Mouse (Mus musculus) midbrain, embryonic 11.5 days (tissue): ENCODE measurements around the gene Soat2. TPM values are rescaled to one million over a fixed set of nuclear protein-coding genes. Genes with fewer than 3 reads are reported as not detected.

Experiments used
- ATAC-seq: fragments of 200-750 bp; cut with Nextera tagmentation; 2 replicates; pipeline ENCODE4 v1.8.0; 2017; ENCODE audit warnings: moderate TSS enrichment, moderate library complexity; ENCODE audit not compliant: low FRiP score
- DNase-seq: peaks from one replicate; pipeline ENCODE4 v3.0.0; 2015; ENCODE audit warnings: low spot score; ENCODE audit errors: missing footprints
- H3K27ac ChIP-seq: fragments of 300-500 bp; sonication (generic); 2 replicates; pipeline ENCODE4 v1.5.1; 2014; ENCODE audit warnings: low read depth, low read length
- H3K27me3 ChIP-seq: fragments of 300-500 bp; sonication (generic); 2 replicates; pipeline ENCODE4 v1.6.1; 2014; ENCODE audit warnings: mild to moderate bottlenecking, low read length, moderate library complexity, mixed read lengths; ENCODE audit not compliant: control insufficient read depth, insufficient read depth
- H3K36me3 ChIP-seq: fragments of 300-500 bp; sonication (generic); 2 replicates; pipeline ENCODE4 v1.6.1; 2014; ENCODE audit warnings: mild to moderate bottlenecking, low read length, moderate library complexity, mixed read lengths; ENCODE audit not compliant: control insufficient read depth, insufficient read depth
- H3K4me1 ChIP-seq: fragments of 300-500 bp; sonication (generic); 2 replicates; pipeline ENCODE4 v1.6.1; 2014; ENCODE audit warnings: low read length; ENCODE audit not compliant: control insufficient read depth, insufficient read depth
- H3K4me2 ChIP-seq: fragments of 300-500 bp; sonication (generic); 2 replicates; pipeline ENCODE4 v1.6.1; 2014; ENCODE audit warnings: mild to moderate bottlenecking, moderate library complexity
- H3K4me3 ChIP-seq: fragments of 300-500 bp; sonication (generic); 2 replicates; pipeline ENCODE4 v1.5.1; 2014; ENCODE audit warnings: low read depth, low read length
- H3K9ac ChIP-seq: fragments of 300-500 bp; sonication (generic); 2 replicates; pipeline ENCODE4 v1.6.1; 2014; ENCODE audit warnings: low read length
- H3K9me3 ChIP-seq: fragments of 300-500 bp; sonication (generic); 2 replicates; pipeline ENCODE4 v1.6.1; 2016; ENCODE audit warnings: low read length; ENCODE audit not compliant: control insufficient read depth
- WGBS: fragments of 180-500 bp; shearing (Covaris S2); extraction: QIAGEN DNeasy Blood & Tissue Kit; methylation state at CpG from one replicate; pipeline ENCODE4 v1.1.7; 2014; 5-methylcytosine and 5-hydroxymethylcytosine counted together
- polyA plus RNA-seq: library from polyadenylated mRNA; unstranded; fragments of >200 nt; fragmentation: Nextera tagmentation; extraction: Ambion mirVana; gene quantifications from 2 replicates; pipeline ENCODE4 v1.2.1, GENCODE M21; 2014

Gene Soat2
- polyA plus RNA-seq: not detected in 2 replicates

DNA sequence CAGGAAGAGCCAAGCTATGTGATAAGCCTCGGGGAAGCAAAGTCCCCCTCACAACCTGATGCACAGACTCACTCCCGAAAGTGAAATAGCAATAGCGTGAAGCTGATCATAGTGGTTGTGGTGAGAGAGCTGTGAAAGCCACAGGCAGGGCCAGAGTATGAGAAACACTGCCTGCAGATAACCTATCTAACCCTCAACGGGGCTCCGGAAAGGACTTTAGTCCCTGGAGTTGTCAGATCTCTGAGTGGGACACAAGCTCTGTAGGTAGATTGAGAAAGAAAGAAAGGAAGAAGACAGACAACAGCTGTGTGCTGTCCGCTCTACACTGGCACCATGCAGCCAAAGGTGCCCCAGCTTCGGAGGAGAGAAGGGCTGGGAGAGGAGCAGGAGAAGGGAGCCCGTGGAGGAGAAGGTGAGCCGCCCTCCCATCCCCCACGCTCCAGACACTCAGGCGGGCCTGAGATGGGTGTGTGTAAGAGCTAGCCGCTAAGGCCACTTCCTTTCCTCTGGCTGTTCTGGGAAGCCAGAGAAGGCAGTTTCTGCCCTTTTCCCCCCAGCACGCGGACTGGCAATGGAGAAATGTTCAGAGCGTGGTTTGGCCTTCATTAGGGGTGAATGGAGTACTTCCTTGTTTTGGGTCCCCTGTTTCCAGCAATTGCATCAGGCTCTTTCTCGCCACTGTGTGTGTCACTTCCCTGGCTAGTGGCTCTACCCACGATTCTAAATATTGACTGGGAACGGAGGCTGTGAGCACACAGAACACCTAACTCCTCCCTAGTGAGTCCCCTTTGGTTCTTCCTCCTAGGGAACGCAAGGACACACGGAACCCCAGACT, at the start of gene Soat2:
Soat2 (plus strand) TSS at position 226 of the 835 bp plus-strand sequence.
- Histone ChIP-seq H3K36me3 (no peaks in the 10 kb centered on the region), H3K27ac (no peak within 1 kb of the TSS), H3K4me3 (no peak within 1 kb of the TSS), H3K4me2 (no peak within 1 kb of the TSS), H3K27me3 (peaks cover 3% of the 10 kb centered on the region; the same call in 1 of the 2 replicates), H3K4me1 (peaks cover 2% of the 10 kb centered on the region; the same call in 1 of the 2 replicates), H3K9ac (no peak within 1 kb of the TSS), H3K9me3 (no peaks in the 10 kb centered on the region)
- DNase-seq: peak; percentile 75
- WGBS: 54% methylated on average over 20 of the region's 20 CpGs
- no peak for ATAC-seq

DNA sequence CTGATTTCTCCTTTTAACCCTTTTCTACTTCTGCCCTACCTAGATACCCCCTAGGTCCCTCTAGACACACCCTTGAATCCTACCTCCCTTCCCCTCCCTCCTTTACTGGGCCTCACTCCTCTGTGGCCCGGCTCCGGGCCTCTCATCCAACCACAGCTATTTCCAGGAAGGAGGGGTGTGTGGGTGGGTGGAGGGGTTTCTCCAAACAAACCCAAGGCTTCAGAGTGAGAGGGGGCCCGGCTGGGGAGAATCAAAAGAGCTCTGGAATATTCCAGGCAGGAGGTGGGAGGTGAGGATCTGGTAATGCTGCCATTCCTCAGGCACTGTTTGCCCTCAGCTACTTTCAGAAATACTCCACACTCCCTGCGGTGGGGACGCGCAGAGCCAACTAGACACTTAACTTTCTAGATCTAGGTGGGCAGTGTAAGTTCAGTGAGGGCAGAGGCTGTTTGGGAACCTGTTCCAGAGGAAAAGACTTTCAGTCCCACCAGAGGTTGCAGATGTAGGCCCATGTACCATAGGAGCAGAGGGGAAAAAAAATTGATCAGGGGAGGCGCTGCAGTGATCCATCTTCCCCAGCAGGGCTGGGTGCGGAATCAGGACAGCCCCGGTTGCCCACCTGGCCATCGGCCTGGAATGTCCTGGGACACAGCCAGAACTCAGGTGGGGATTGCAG, 49.2 kb upstream of the Soat2 start:
- peaks cover 26% of the 10 kb centered on the region for H3K4me1 ChIP-seq
- no peak for DNase-seq
- H3K4me3 ChIP-seq: peak overlapping the region; percentile 47
- H3K4me2 ChIP-seq: peak overlapping the region; percentile 63; the same call in 1 of the 2 replicates
- WGBS: 25% methylated on average over 10 of the region's 10 CpGs
- H3K9ac ChIP-seq: no peak overlapping the region; the same call in 1 of the 2 replicates
- no peak overlapping the region for H3K27ac ChIP-seq
- H3K36me3 ChIP-seq: no peaks in the 10 kb centered on the region; the same call in 1 of the 2 replicates
- 0 out of 2 replicates have a peak, but pooled peaks have one; percentile 30 for ATAC-seq
- peaks cover 30% of the 10 kb centered on the region for H3K27me3 ChIP-seq
- H3K9me3 ChIP-seq: no peaks in the 10 kb centered on the region

- Histone ChIP-seq H3K27me3 (peaks cover 37% of the 10 kb centered on the region), H3K4me1 (peaks cover 30% of the 10 kb centered on the region), H3K9ac (no peak overlapping the region), H3K4me2 (peak overlapping the region; percentile 9; the same call in 1 of the 2 replicates), H3K4me3 (no peak overlapping the region), H3K27ac (no peak overlapping the region), H3K36me3 (no peaks in the 10 kb centered on the region), H3K9me3 (no peaks in the 10 kb centered on the region)
- ATAC-seq (no peak), DNase-seq (no peak)
- 27% methylated on average over 11 of the region's 11 CpGs for WGBS
These were observed 48.4 kb upstream of the Soat2 start for GRCm38 (mm10) chr15:102101672-102102541.

DNA sequence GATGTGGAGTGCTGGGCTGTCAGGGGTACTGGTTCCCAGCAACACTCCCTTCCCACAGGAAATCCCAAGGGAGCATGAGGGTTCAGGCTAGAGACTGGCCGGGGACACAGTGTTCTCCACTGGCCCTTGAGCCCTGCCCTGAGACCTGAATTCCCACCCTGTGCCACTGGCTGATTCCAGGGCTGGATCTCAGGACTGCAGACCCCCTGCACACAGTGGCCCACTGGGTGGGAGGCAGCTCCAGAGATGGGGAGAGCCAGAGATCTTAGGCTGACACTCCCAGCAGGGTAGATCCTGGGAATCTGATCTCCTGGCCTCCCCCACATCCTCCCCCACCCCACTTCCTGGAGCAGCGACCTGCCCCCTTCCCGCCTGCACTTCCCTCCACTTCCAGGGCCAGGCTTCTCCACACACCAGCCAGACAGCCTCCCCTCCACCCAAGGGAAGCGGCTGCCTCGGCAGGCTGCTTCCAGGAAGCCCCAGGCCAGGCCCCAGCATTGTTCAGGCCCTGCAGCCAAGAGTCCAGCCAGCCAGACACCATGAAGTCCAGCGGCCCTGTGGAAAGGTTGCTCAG, 47.7 kb upstream of the Soat2 start:
- 12% methylated on average over 6 of the region's 6 CpGs for WGBS

GRCm38 (mm10) chr15:102103371-102103946, 46.9 kb upstream of the Soat2 start:
- ATAC-seq (no peak; the same call in 1 of the 2 replicates), DNase-seq (peak; percentile 90)
- 7% methylated on average over 14 of the region's 14 CpGs for WGBS
- Histone ChIP-seq H3K9ac (no peak overlapping the region), H3K4me3 (peak overlapping the region; percentile 6; the same call in 1 of the 2 replicates), H3K4me1 (peaks cover 33% of the 10 kb centered on the region), H3K27ac (no peak overlapping the region), H3K9me3 (no peaks in the 10 kb centered on the region), H3K27me3 (peaks cover 47% of the 10 kb centered on the region), H3K36me3 (no peaks in the 10 kb centered on the region), H3K4me2 (no peak overlapping the region)

More for the DNA sequence above, 47.7 kb upstream of the Soat2 start:
- ATAC-seq: no peak
- H3K4me2 ChIP-seq: no peak overlapping the region
- no peak for DNase-seq
- no peaks in the 10 kb centered on the region for H3K9me3 ChIP-seq
- no peaks in the 10 kb centered on the region for H3K36me3 ChIP-seq
- no peak overlapping the region for H3K4me3 ChIP-seq
- H3K27ac ChIP-seq: no peak overlapping the region
- 0 out of 2 replicates have a peak overlapping the region, but pooled peaks have one; percentile 14 for H3K9ac ChIP-seq
- peaks cover 45% of the 10 kb centered on the region for H3K27me3 ChIP-seq
- peaks cover 33% of the 10 kb centered on the region for H3K4me1 ChIP-seq

GRCm38 (mm10) chr15:102103947-102104555, 46.3 kb upstream of the Soat2 start:
- H3K27ac ChIP-seq: no peak overlapping the region
- WGBS: 25% methylated on average over 12 of the region's 12 CpGs
- peaks cover 47% of the 10 kb centered on the region for H3K27me3 ChIP-seq
- DNase-seq: peak; percentile 86
- no peak overlapping the region for H3K4me2 ChIP-seq
- no peaks in the 10 kb centered on the region for H3K9me3 ChIP-seq
- H3K4me1 ChIP-seq: peaks cover 33% of the 10 kb centered on the region
- no peaks in the 10 kb centered on the region for H3K36me3 ChIP-seq
- no peak for ATAC-seq
- no peak overlapping the region for H3K9ac ChIP-seq
- peak overlapping the region; percentile 6; the same call in 1 of the 2 replicates for H3K4me3 ChIP-seq

DNA sequence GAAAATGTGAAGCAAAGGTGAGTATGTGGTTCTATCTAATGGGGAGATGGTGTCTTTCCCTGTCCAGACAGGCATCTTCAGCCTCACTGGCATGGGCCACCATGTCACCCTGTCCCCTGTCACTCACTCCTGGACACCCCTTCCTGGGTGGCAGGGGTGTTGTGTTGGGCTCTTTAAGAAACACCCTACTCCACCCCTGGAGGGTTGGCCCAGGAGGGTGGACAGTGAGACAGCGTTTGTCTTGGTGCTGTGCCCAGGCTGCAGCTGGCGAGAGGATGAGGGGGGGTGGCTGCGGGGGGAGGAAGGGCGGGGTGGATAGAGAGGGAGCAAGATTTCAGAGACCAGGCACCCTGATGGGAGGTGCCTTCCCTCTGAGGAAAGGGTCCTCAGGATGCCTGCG, 45.0 kb upstream of the Soat2 start:
- Histone ChIP-seq H3K9ac (no peak overlapping the region), H3K27me3 (peaks cover 45% of the 10 kb centered on the region), H3K4me1 (peaks cover 30% of the 10 kb centered on the region), H3K4me2 (no peak overlapping the region), H3K4me3 (no peak overlapping the region), H3K9me3 (no peaks in the 10 kb centered on the region), H3K27ac (no peak overlapping the region), H3K36me3 (no peaks in the 10 kb centered on the region)
- ATAC-seq (no peak), DNase-seq (no peak)
- 56% methylated on average over 5 of the region's 5 CpGs for WGBS
